Mouse (Mus musculus) testis, adult 2 months (tissue): ENCODE results near the gene Dach1. TPM values are rescaled to one million over a fixed set of nuclear protein-coding genes. Genes with fewer than 3 reads are reported as not detected.

Source experiments
- H3K27ac ChIP-seq: fragments of 200-500 bp; 2 replicates; pipeline ENCODE4 v1.5.1; 2012; ENCODE audit warnings: low read depth, low read length; ENCODE audit not compliant: control insufficient read depth, insufficient read depth
- H3K27me3 ChIP-seq: fragments of 200-500 bp; 2 replicates; pipeline ENCODE4 v1.6.1; 2012; ENCODE audit warnings: mild to moderate bottlenecking, low read length, moderate library complexity; ENCODE audit not compliant: control insufficient read depth, insufficient read depth
- H3K36me3 ChIP-seq: fragments of 200-500 bp; 2 replicates; pipeline ENCODE4 v1.6.1; 2012; ENCODE audit warnings: mild to moderate bottlenecking, low read length; ENCODE audit not compliant: control insufficient read depth, insufficient read depth
- H3K4me1 ChIP-seq: fragments of 200-500 bp; 2 replicates; pipeline ENCODE4 v1.6.1; 2012; ENCODE audit warnings: low read length; ENCODE audit not compliant: control insufficient read depth, insufficient read depth
- H3K4me3 ChIP-seq: fragments of 200-500 bp; 2 replicates; pipeline ENCODE4 v1.5.1; 2012; ENCODE audit warnings: low read depth, mild to moderate bottlenecking, low read length, moderate library complexity, mixed read lengths; ENCODE audit not compliant: control insufficient read depth
- CTCF ChIP-seq: fragments of 200-500 bp; IDR thresholded peaks from 2 replicates; pipeline ENCODE4 v1.5.1; 2012; ENCODE audit warnings: low read depth, mild to moderate bottlenecking, inconsistent platforms, low read length, moderate library complexity; ENCODE audit not compliant: control insufficient read depth, insufficient read depth, insufficient replicate concordance
- POLR2A ChIP-seq: fragments of 200-500 bp; IDR thresholded peaks from 2 replicates; pipeline ENCODE4 v1.6.1; 2012; ENCODE audit warnings: low read depth, mild to moderate bottlenecking, inconsistent platforms, low read length, moderate library complexity; ENCODE audit not compliant: control insufficient read depth
- polyA plus RNA-seq: library from polyadenylated mRNA; depleted of rRNA; stranded (reverse); fragments of >200 nt; gene quantifications from 2 replicates; pipeline ENCODE4 v1.2.3, GENCODE M21; 2012

The Dach1 gene
- polyA plus RNA-seq, 1 experiment = 0.31 TPM

DNA sequence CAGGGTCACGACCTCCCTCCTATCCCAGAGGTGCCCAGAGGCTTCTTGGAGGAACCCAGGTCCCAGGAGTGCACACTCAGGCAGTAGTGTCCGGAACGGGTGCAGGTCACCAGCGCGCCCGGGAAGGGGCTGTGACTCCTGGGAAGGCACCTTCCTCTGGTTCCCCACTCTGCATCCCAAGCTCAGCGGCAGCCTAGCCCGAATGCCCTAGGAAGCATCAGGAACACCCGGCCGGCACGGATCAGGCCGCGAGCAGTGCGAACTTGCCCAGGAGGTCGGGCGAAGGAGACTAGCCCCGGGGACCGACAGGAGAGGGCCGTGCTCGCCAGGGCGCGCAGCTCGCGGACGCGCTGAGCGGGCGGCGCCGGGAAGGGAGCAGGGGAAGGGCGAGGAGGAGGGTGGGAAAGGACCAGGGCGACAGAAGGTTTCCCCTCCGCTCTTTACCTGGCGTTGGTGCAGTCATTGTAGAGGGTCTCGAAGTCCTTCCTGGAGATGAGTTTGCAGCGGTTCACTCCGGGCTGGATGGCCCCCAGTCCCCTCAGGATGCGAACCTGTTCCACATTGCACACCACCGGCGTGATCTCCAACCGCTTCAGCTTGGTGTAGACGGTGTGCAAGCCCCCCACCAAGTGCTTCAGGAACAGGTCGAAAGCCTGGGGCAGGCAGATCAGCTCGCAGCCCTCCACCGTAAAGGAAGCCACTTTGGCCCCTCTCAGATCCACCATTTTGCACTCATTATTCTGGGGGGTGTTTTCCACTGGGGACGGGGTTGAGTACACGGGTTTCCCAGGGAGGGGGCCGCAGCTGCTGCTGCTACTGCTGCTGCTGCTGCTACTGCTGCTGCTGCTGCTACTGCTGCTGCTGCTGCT lies 1.3 kb downstream of the Dach1 start:
- Histone ChIP-seq H3K27ac (no peak overlapping the region), H3K4me1 (peaks cover 3% of the 10 kb centered on the region), H3K36me3 (no peaks in the 10 kb centered on the region), H3K27me3 (no peaks in the 10 kb centered on the region), H3K4me3 (peak overlapping the region; percentile 75)
- TF ChIP-seq CTCF (no peak), POLR2A (no peak)

DNA sequence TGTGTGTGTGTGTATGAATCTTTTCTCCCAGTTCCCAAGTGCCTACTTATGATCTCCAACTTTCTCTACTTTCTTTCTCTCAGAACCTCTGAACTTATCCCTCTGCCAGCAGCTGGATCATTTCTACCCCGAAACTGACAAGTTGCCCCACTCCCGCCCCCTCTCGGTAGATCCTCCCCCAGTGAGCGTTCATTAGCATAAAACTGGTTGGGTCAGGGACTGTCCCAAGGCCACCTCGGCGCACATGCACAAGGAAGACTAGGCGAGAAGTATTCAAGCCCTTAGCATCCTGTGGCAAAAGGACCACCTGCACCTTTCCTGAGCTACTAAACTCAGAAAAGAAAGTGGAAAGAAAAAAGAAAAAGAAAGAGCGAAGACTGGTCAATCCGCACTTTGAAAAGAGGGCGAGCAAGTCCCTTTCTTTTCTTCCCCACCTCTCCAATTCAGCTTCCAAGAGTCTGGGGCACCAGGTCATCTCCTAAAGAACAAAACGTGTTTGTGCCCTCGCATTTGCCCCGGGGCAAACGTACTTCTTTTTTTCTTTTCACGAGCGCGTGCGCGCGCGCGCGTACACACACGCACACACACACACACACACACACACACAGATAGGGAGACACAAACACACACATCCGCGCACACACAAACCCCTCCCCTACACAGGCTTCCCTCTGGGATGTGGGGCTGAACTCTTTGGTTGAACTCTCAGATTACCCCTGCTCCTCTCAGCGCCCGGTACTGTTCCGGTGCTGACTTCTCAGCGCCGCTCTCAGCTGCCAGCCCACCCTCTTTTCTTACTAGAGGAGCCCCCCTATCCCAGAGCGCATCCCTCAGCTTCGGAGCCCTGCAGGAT lies 2.2 kb downstream of the Dach1 start:
- Histone ChIP-seq H3K36me3 (no peaks in the 10 kb centered on the region), H3K27ac (no peak overlapping the region), H3K4me3 (peak overlapping the region; percentile 75), H3K4me1 (peaks cover 3% of the 10 kb centered on the region), H3K27me3 (no peaks in the 10 kb centered on the region)
- TF ChIP-seq CTCF = no peak
- no peak for TF ChIP-seq POLR2A

DNA sequence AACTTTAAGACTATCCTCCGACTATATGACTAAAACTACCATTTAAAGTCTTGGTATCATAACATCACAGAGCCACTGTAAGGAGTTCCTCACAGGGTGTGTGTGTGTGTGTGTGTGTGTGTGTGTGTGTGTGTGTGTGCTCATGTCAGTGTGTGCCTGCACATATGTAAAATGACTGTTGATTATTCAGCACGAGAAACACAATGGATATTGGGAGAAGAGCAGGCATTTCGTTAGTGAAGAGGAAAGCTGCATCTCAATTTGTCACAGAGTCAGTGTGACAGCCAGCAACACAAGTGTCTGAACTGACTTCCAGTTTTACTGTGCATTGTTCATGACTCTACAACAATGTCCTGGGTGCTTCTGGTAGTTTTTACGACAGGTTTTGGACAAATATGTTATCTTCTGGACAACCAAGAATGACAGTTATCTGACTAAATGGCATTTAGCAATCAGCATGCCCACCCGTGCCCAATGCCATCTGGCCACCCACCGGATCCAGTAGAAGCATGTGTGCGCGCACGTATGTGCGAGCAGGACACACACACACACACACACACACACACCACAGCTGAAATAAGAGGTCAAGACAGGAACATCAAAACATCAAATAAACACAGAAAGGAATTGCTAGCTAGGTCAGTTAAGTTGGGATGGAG lies 3.1 kb downstream of the Dach1 start:
- Histone ChIP-seq H3K27ac (no peak overlapping the region), H3K27me3 (no peaks in the 10 kb centered on the region), H3K4me3 (no peak overlapping the region), H3K36me3 (no peaks in the 10 kb centered on the region), H3K4me1 (peaks cover 3% of the 10 kb centered on the region)
- TF ChIP-seq CTCF (no peak), POLR2A (no peak)

DNA sequence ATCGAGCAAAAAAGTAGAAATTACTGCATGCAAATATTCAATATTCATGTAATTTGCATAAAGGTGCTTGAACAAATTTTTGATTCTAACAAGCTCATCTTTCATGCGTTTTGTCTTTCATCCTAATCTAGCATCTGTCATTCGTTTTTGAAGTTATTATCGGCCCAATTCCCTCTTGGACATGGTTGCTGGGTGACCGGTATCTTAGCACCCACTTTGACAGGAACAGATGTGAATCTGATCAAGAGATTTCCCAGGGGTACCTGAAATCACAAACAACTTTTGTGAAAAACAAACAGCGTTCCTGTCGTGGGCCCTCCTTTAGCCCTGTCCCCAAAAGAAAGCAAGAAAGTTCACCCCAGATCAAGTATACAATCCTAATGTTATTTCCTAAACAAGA lies 12.8 kb downstream of the Dach1 start:
- TF ChIP-seq POLR2A (no peak), CTCF (no peak)
- H3K4me1 ChIP-seq = no peaks in the 10 kb centered on the region
- no peaks in the 10 kb centered on the region for H3K36me3 ChIP-seq
- H3K27me3 ChIP-seq = no peaks in the 10 kb centered on the region
- H3K27ac ChIP-seq = no peak overlapping the region
- no peak overlapping the region for H3K4me3 ChIP-seq

DNA sequence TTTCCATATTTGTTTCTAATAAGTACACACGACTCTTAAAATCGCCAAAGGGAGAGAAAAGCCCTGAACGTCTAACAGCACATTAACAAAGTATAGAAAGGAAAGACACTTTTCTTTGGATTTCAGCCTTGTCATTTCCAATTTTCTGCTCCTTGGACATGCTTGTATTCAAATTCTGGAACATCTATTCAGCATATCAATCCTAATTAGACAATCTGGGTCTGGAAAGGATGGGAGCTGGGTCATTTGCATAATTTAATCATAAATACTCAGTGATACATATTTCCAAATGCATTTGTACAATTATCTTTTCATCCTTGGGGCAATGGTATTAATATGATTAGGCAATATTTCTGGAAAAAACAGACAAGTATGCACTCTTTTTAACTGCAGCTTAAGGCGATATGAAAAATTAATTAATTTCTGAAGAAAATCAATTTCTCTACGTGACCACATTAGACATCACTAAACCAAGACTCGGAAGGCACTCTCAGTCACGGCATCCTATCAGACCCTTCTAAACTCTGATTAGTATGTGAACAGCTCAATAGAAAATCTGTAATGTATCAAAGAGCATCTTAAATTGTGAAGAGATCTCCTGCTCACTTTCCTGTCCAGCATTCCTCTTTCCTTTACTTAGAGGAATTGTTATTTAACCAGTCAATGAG lies 13.7 kb downstream of the Dach1 start:
- no peak overlapping the region for H3K4me3 ChIP-seq
- no peak overlapping the region for H3K27ac ChIP-seq
- H3K36me3 ChIP-seq = no peaks in the 10 kb centered on the region
- no peak for TF ChIP-seq POLR2A
- no peak for TF ChIP-seq CTCF
- H3K27me3 ChIP-seq = no peaks in the 10 kb centered on the region
- H3K4me1 ChIP-seq = no peaks in the 10 kb centered on the region

DNA sequence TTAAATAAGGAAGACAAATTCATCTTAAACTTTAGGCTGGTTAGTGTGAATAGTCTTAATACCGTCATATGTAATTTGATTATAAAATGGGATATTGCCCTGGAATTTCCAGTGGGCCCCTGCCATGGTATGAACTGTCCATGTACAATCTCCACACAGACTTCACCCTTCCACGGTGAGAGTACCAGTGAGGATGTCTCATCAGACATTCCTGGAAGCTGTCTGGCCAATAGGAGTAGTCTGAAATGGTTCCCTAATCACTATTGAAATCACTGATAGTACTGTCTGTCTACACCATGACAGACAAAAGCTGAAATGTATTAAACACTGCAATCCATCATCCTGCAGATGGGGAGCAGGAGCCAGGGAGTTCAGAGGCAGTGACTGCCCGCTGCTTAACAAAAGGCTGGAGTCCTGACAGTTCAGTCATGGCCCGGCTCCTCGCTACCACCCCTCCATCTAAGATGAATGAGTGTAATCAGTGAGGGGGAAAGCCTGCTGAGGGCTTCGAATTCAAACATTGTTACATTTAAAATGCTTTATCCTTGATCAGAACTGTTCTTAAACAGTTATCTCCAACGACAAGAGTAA lies 14.6 kb downstream of the Dach1 start:
- no peak overlapping the region for H3K27ac ChIP-seq
- no peaks in the 10 kb centered on the region for H3K36me3 ChIP-seq
- H3K4me3 ChIP-seq = no peak overlapping the region
- H3K4me1 ChIP-seq = no peaks in the 10 kb centered on the region
- no peaks in the 10 kb centered on the region for H3K27me3 ChIP-seq
- TF ChIP-seq CTCF = no peak
- no peak for TF ChIP-seq POLR2A
